Mouse (Mus musculus) forebrain, embryonic 14.5 days (tissue): ENCODE measurements around the gene Fam219b. TPM values are rescaled to one million over a fixed set of nuclear protein-coding genes. Genes with fewer than 3 reads are reported as not detected.

Experiments used
- ATAC-seq: fragments of 200-750 bp; cut with Nextera tagmentation; 2 replicates; pipeline ENCODE4 v1.8.0; 2017; ENCODE audit warnings: mild to moderate bottlenecking, moderate library complexity
- DNase-seq: peaks from one replicate; pipeline ENCODE4 v3.0.0-alpha.2; 2015; ENCODE audit warnings: low spot score
- H3K27ac ChIP-seq: fragments of 300-500 bp; sonication (generic); 2 replicates; pipeline ENCODE4 v1.5.1; 2014; ENCODE audit warnings: low read depth, mild to moderate bottlenecking, control low read depth, low read length, moderate library complexity
- H3K27me3 ChIP-seq: fragments of 300-500 bp; sonication (generic); replicated peaks from 2 replicates; pipeline ENCODE4 v1.6.1; 2014; ENCODE audit warnings: low read length, control low read depth, mixed read lengths; ENCODE audit not compliant: control insufficient read depth, insufficient read depth
- H3K36me3 ChIP-seq: fragments of 300-500 bp; sonication (generic); 2 replicates; pipeline ENCODE4 v1.6.1; 2014; ENCODE audit warnings: low read length, control low read depth; ENCODE audit not compliant: control insufficient read depth, insufficient read depth
- H3K4me1 ChIP-seq: fragments of 300-500 bp; sonication (generic); 2 replicates; pipeline ENCODE4 v1.6.1; 2014; ENCODE audit warnings: antibody characterized with exemption, low read length, control low read depth; ENCODE audit not compliant: control insufficient read depth, insufficient read depth
- H3K4me2 ChIP-seq: fragments of 300-500 bp; sonication (generic); 2 replicates; pipeline ENCODE4 v1.6.1; 2014; ENCODE audit warnings: mild to moderate bottlenecking, control low read depth, low read length
- H3K4me3 ChIP-seq: fragments of 300-500 bp; sonication (generic); 2 replicates; pipeline ENCODE4 v1.5.1; 2014; ENCODE audit warnings: low read depth, low read length, control low read depth
- H3K9ac ChIP-seq: fragments of 300-500 bp; sonication (generic); 2 replicates; pipeline ENCODE4 v1.6.1; 2014; ENCODE audit warnings: mild to moderate bottlenecking, low read length, control low read depth, moderate library complexity
- H3K9me3 ChIP-seq: fragments of 300-500 bp; sonication (generic); replicated peaks from 2 replicates; pipeline ENCODE4 v1.6.1; 2016; ENCODE audit warnings: low read length, control low read depth, mixed read lengths; ENCODE audit not compliant: control insufficient read depth
- WGBS: fragments of 180-500 bp; shearing (Covaris S2); extraction: QIAGEN DNeasy Blood & Tissue Kit; methylation state at CpG from one replicate; pipeline ENCODE4 v1.1.7; 2014; 5-methylcytosine and 5-hydroxymethylcytosine counted together
- polyA plus RNA-seq: library from polyadenylated mRNA; unstranded; fragments of >200 nt; fragmentation: Nextera tagmentation; extraction: Ambion mirVana; gene quantifications from 2 replicates; pipeline ENCODE4 v1.2.1, GENCODE M21; 2014

Gene Fam219b
- polyA plus RNA-seq, 1 experiment from 2014 or later = 20.4 TPM

GRCm38 (mm10) chr9:57565741-57566221, 28.5 kb downstream of the Fam219b start:
- no peak overlapping the region for H3K9ac ChIP-seq
- peaks cover 11% of the 10 kb centered on the region for H3K4me1 ChIP-seq
- H3K9me3 ChIP-seq = no peaks in the 10 kb centered on the region
- peak overlapping the region; percentile 44 for H3K27ac ChIP-seq
- H3K4me3 ChIP-seq = no peak overlapping the region
- peak; percentile 61 for DNase-seq
- no peak for ATAC-seq
- peaks cover 19% of the 10 kb centered on the region for H3K36me3 ChIP-seq
- 45% methylated on average over 10 of the region's 10 CpGs for WGBS
- no peak overlapping the region for H3K4me2 ChIP-seq
- no peaks in the 10 kb centered on the region for H3K27me3 ChIP-seq

GRCm38 (mm10) chr9:57566846-57567245, 29.5 kb downstream of the Fam219b start:
- no peak overlapping the region for H3K9ac ChIP-seq
- no peak overlapping the region for H3K4me2 ChIP-seq
- no peak for DNase-seq
- no peaks in the 10 kb centered on the region for H3K27me3 ChIP-seq
- peaks cover 4% of the 10 kb centered on the region for H3K4me1 ChIP-seq
- ATAC-seq = no peak
- peaks cover 26% of the 10 kb centered on the region for H3K36me3 ChIP-seq
- no peaks in the 10 kb centered on the region for H3K9me3 ChIP-seq
- H3K4me3 ChIP-seq = no peak overlapping the region
- WGBS = 62% methylated on average over 8 of the region's 8 CpGs
- no peak overlapping the region for H3K27ac ChIP-seq

GRCm38 (mm10) chr9:57568500-57568899, 31.2 kb downstream of the Fam219b start:
- H3K27ac ChIP-seq = no peak overlapping the region
- H3K36me3 ChIP-seq = peaks cover 26% of the 10 kb centered on the region
- H3K27me3 ChIP-seq = no peaks in the 10 kb centered on the region
- no peaks in the 10 kb centered on the region for H3K9me3 ChIP-seq
- WGBS = 96% methylated on average over 6 of the region's 6 CpGs
- ATAC-seq = no peak
- no peak for DNase-seq
- no peak overlapping the region for H3K4me3 ChIP-seq
- no peak overlapping the region for H3K9ac ChIP-seq
- H3K4me1 ChIP-seq = peaks cover 3% of the 10 kb centered on the region; the same call in 1 of the 2 replicates
- no peak overlapping the region for H3K4me2 ChIP-seq

- no peak overlapping the region for H3K27ac ChIP-seq
- no peaks in the 10 kb centered on the region for H3K4me1 ChIP-seq
- peaks cover 36% of the 10 kb centered on the region for H3K36me3 ChIP-seq
- no peak overlapping the region for H3K9ac ChIP-seq
- no peak overlapping the region for H3K4me2 ChIP-seq
- no peak for ATAC-seq
- H3K9me3 ChIP-seq = no peaks in the 10 kb centered on the region
- no peak for DNase-seq
- H3K27me3 ChIP-seq = no peaks in the 10 kb centered on the region
- H3K4me3 ChIP-seq = no peak overlapping the region
These were observed 37.1 kb downstream of the Fam219b start for GRCm38 (mm10) chr9:57574397-57574796.

- Histone ChIP-seq H3K27me3 (no peaks in the 10 kb centered on the region), H3K4me3 (no peak overlapping the region), H3K36me3 (peaks cover 42% of the 10 kb centered on the region), H3K9me3 (no peaks in the 10 kb centered on the region), H3K9ac (no peak overlapping the region), H3K4me2 (no peak overlapping the region), H3K4me1 (no peaks in the 10 kb centered on the region), H3K27ac (no peak overlapping the region)
- DNase-seq (no peak), ATAC-seq (no peak)
- 90% methylated on average over 3 of the region's 3 CpGs for WGBS
These were observed 38.2 kb downstream of the Fam219b start for GRCm38 (mm10) chr9:57575577-57575976.

- Histone ChIP-seq H3K27me3 (no peaks in the 10 kb centered on the region), H3K4me1 (no peaks in the 10 kb centered on the region), H3K36me3 (peaks cover 53% of the 10 kb centered on the region), H3K27ac (no peak overlapping the region), H3K9me3 (no peaks in the 10 kb centered on the region), H3K9ac (no peak overlapping the region), H3K4me3 (no peak overlapping the region), H3K4me2 (no peak overlapping the region)
- 92% methylated on average over 6 of the region's 6 CpGs for WGBS
- ATAC-seq = no peak
- no peak for DNase-seq
These were observed 40.0 kb downstream of the Fam219b start for GRCm38 (mm10) chr9:57577144-57577849.

GRCm38 (mm10) chr9:57584991-57585390, 47.7 kb downstream of the Fam219b start:
- Histone ChIP-seq H3K4me1 (peaks cover 5% of the 10 kb centered on the region; the same call in 1 of the 2 replicates), H3K9ac (no peak overlapping the region), H3K9me3 (no peaks in the 10 kb centered on the region), H3K4me3 (no peak overlapping the region), H3K27me3 (no peaks in the 10 kb centered on the region), H3K4me2 (no peak overlapping the region), H3K27ac (no peak overlapping the region), H3K36me3 (peaks cover 69% of the 10 kb centered on the region)
- ATAC-seq (no peak), DNase-seq (no peak)
- 90% methylated on average over 3 of the region's 3 CpGs for WGBS

GRCm38 (mm10) chr9:57589224-57590126, 52.1 kb downstream of the Fam219b start, which contains the start of gene Ulk3:
TSS of gene Ulk3 (plus strand) at chr9:57589452.
- H3K4me3 ChIP-seq = peak within 1 kb of the TSS; percentile 73
- peaks cover 48% of the 10 kb centered on the region for H3K36me3 ChIP-seq
- peak within 1 kb of the TSS; percentile 87 for H3K4me2 ChIP-seq
- H3K27ac ChIP-seq = peak within 1 kb of the TSS; percentile 65
- H3K9me3 ChIP-seq = no peaks in the 10 kb centered on the region
- peak within 1 kb of the TSS; percentile 88 for H3K9ac ChIP-seq
- peak; percentile 81 for DNase-seq
- H3K27me3 ChIP-seq = no peaks in the 10 kb centered on the region
- ATAC-seq = peak; percentile 92
- under 1% methylated on average over 57 of the region's 58 CpGs for WGBS
- peaks cover 9% of the 10 kb centered on the region; the same call in 1 of the 2 replicates for H3K4me1 ChIP-seq
